Mouse (Mus musculus) thymus, adult 2 months (tissue): ENCODE measurements around the gene Patj.

Experiments
- CTCF ChIP-seq: fragments of 200-500 bp; IDR thresholded peaks from 2 replicates; pipeline ENCODE4 v1.5.1; 2012; ENCODE audit warnings: mild to moderate bottlenecking, control low read depth, low read length, moderate library complexity, borderline replicate concordance; ENCODE audit not compliant: control insufficient read depth, poor library complexity, insufficient read depth; ENCODE audit errors: extremely low read depth
- POLR2A ChIP-seq: fragments of 200-500 bp; IDR thresholded peaks from 2 replicates; pipeline ENCODE4 v1.6.1; 2012; ENCODE audit warnings: mild to moderate bottlenecking, low read length, control low read depth, moderate library complexity; ENCODE audit not compliant: control insufficient read depth, poor library complexity, insufficient read depth; ENCODE audit errors: extremely low read depth

DNA sequence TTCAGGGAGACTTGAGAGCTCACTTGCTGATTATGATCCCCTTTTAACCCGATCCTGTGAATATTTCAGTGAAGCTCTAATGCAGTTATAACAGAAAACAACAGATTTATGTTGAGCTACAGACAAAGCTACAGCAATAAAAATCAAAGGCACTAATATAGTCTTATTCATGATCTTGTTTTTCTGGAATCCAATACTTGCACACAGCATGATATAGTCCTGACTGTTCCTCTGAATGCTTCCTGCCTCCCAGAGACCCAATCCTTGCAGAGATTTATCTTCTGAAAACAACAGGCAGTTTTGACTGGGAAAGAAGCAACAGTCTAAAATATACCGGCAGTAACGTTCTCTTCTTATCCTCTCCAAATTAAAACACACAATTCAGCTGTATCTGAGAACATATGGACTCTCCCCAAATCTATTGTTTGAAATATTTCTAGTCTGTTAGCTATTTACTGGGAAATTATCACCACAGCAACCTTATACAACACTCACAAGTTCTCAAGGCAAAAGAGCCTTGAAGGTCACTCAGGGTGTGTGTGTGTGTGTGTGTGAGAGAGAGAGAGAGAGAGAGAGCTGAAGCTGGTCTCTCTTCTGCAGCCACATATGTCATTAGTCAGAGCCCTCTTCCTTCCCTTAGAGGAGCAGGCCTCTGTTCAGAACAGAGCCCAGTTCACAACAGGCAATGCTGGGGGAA, 347.8 kb downstream of the Patj start:
- no peak for TF ChIP-seq CTCF
- no peak for TF ChIP-seq POLR2A
